Mouse (Mus musculus) fibroblast of lung, adult 2 months (primary cell): ENCODE data around the gene Macrod2.

ENCODE experiments used
- DNase-seq: peaks from one replicate; pipeline ENCODE4 v3.0.0-alpha.2; 2011; ENCODE audit warnings: low read depth

The Macrod2 gene

GRCm38 (mm10) chr2:142373978-142374377, 1978.9 kb downstream of the Macrod2 start:
- DNase-seq: no peak

- peak; percentile 61 for DNase-seq
Observed at GRCm38 (mm10) chr2:142380563-142380962, 1985.5 kb downstream of the Macrod2 start.

- DNase-seq: no peak
Observed at GRCm38 (mm10) chr2:142381081-142381579, 1986.0 kb downstream of the Macrod2 start.

- DNase-seq: no peak
Observed at GRCm38 (mm10) chr2:142393546-142393945, 1998.4 kb downstream of the Macrod2 start.

GRCm38 (mm10) chr2:142399490-142399889, 2004.4 kb downstream of the Macrod2 start:
- no peak for DNase-seq

GRCm38 (mm10) chr2:142400781-142401180, 2005.7 kb downstream of the Macrod2 start:
- no peak for DNase-seq

GRCm38 (mm10) chr2:142401359-142401758, 2006.2 kb downstream of the Macrod2 start:
- DNase-seq: no peak

- no peak for DNase-seq
Observed at GRCm38 (mm10) chr2:142403394-142403793, 2008.3 kb downstream of the Macrod2 start.

GRCm38 (mm10) chr2:142404321-142404720, 2009.2 kb downstream of the Macrod2 start:
- DNase-seq: no peak

- DNase-seq: no peak
Observed at GRCm38 (mm10) chr2:142407341-142407740, 2012.2 kb downstream of the Macrod2 start.

GRCm38 (mm10) chr2:142410124-142410523, 2015.0 kb downstream of the Macrod2 start:
- DNase-seq: no peak

GRCm38 (mm10) chr2:142433126-142433525, 2038.0 kb downstream of the Macrod2 start:
- no peak for DNase-seq

- no peak for DNase-seq
Observed at GRCm38 (mm10) chr2:142434731-142435130, 2039.6 kb downstream of the Macrod2 start.

- DNase-seq: peak; percentile 35
Observed at GRCm38 (mm10) chr2:142437606-142438461, 2042.7 kb downstream of the Macrod2 start.
